Mouse (Mus musculus) large intestine, adult 2 months (tissue): ENCODE data around the gene Dph5. TPM values are rescaled to one million over a fixed set of nuclear protein-coding genes. Genes with fewer than 3 reads are reported as not detected.
"Not testable (repeated sequence)": the region's sequence is repeated elsewhere in the genome, so short reads cannot be mapped to it uniquely, and the experiment has no call there.

Experiments
- DNase-seq: peaks from one replicate; pipeline ENCODE4 v3.0.0-alpha.2; 2012; ENCODE audit warnings: low read depth, low spot score
- WGBS: fragments of 180-500 bp; shearing (Covaris S2); methylation state at CpG from one replicate; pipeline ENCODE4 v1.1.7; 2018; 5-methylcytosine and 5-hydroxymethylcytosine counted together
- polyA plus RNA-seq: library from polyadenylated mRNA; depleted of rRNA; stranded (reverse); fragments of >200 nt; gene quantifications from 2 replicates; pipeline ENCODE4 v1.2.3, GENCODE M21; 2012

Gene Dph5
- polyA plus RNA-seq, 1 experiment = 5.3 TPM

DNA sequence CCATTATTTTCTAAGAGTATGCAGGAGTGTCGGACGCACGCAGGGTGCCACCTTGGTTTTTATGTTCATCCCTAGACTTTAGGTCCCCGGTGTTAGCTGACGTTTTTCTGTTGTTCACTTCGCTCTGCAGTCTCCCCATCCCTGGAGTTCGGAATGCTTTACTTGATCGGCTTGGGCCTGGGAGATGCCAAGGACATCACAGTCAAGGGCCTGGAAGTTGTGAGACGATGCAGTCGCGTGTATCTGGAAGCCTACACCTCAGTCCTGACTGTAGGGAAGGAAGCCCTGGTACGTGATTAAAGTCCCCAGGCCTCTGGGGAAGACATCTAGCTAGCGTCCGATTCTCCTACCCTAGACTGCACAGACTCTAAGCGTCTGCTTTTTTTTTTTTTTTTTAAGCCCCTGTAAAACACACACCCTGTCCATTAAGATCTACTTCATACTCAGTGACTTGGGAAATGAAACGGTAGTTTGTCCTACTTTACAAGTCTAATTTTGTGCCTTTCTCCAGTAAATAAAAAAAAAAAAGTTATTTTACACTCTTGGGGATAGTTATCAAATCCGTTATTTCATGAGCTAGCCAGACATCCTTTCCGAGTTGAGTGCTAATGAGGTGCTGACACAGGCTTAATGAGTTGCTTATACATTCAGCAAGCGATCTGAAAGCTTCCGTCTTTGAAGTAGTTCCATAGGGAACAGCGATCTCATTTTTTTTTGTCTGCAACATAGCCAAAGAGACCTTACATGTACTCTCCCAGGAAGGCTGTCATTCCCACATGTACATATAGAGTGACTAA, 871 bp downstream of the Dph5 start:
- WGBS = under 1% methylated on average over 21 of the region's 21 CpGs
- DNase-seq = peak; percentile 6

DNA sequence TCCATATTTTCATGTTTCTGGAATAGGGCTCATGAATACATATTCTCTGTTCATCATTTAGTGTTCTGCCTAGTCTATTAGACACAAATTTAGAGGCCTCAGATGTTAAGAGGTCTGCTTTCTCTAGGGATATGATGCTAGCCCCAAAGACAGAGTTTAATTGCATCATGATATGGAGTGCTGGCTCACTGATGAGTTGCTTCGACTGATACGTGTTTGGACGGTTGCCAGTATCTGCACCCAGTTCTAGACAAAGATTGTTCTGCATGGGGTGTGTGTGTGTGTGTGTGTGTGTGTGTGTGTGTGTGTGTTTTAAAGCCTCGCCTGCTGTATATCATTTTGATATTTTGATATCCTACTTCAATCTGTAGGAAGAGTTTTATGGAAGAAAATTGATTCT, 4.7 kb downstream of the Dph5 start:
- WGBS = 59% methylated on average over 4 of the region's 4 CpGs

DNA sequence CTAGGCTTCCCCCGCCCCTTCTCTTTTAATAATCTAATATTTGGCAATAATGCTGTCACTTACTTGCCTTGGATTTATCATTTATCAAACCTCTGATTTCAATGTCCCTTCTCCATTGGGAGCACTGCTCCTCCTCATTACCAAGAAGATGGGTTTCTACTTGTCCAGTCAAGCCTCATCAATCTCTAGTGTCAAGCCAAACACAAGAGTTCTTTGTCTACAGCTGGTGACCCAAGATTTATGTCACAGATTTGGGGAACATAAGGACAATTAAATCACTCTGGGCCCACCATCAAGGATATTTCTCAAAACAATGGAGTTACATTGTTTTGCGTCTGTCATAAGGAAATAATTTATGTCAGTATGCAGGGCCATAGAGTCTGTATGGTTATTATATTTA, 5.5 kb downstream of the Dph5 start:
- DNase-seq = no peak
- 87% methylated on average over 2 of the region's 2 CpGs for WGBS

More for the DNA sequence above, 4.7 kb downstream of the Dph5 start:
- DNase-seq = no peak

DNA sequence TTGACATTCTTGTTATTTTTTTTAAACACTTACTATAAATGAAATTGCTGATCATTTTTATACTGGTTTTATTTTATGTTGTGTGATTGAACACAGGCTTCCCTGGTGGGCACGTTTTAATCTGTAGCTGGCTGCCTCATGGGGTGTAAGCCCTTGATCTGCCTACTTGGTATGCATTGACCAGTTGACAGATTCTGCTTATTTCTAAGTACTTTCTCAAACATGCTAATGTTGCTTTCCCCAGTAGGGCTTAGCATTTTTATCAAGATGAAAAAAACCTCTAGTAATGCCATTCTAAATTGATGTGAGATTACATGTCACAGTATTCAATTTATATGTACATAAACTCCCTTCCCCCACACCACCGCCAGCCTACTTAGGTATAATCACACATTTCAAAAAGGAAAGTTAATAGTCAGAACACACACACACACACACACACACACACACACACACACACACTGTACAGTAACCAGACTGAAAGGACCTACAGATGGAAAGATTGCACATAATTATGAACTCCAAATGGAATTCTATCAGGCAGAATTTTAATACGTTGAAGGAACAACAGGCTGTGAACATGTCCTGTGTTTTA, 10.8 kb downstream of the Dph5 start:
- no peak for DNase-seq

DNA sequence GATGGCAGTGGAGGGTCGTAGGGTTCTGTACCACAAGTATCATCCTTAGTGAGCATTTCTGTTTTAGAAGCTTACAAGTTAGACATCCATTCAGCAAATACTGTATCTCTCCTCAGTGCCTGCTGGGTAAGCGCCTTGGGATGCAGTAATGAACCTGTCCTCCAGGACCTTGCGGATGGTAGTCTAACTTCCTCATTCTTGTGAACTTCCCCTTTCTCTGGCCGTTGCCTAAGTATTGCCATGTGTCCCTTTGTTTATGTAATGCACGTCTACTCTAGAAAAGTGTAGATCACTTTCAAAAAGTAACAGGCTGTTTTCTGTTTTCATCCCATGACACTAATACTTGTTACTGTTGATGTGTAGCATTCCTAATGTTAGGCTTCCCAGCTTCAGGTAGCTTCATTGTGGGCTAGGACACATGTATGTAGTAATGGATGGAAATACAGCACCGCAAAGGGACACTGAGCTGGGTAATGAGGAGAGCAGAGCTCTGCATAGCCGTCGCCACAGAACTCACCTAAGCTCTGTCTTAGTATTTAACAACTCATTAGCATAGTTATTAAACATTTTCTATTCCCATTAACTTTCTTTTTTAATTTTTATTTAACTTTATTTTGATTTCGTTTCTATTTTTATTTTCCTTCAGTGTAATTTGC, 14.8 kb downstream of the Dph5 start:
- DNase-seq = no peak
- WGBS = 82% methylated on average over 9 of the region's 9 CpGs

More for the DNA sequence above, 10.8 kb downstream of the Dph5 start:
- WGBS = 86% methylated on average over 3 of the region's 3 CpGs

DNA sequence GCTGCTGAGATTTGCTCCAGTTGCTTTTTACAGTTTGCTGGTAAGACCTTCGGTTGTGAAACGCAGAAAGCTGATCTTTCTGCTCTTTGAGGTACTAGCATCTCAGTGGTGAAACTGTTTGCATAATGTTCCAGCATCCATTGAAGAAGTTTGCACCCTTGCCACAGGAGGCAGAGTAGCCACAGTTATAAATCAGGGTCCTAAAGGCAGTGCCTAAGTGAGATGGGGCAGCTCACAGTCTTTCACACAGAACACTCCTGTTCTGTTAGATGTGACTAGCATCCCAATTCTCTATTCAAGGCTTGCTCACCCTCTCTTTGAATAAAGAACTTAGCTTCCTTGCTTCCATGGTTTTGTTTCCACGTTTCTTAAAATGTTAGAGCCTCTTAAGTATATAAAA, 17.4 kb downstream of the Dph5 start:
- DNase-seq = no peak
- 95% methylated on average over 3 of the region's 3 CpGs for WGBS

DNA sequence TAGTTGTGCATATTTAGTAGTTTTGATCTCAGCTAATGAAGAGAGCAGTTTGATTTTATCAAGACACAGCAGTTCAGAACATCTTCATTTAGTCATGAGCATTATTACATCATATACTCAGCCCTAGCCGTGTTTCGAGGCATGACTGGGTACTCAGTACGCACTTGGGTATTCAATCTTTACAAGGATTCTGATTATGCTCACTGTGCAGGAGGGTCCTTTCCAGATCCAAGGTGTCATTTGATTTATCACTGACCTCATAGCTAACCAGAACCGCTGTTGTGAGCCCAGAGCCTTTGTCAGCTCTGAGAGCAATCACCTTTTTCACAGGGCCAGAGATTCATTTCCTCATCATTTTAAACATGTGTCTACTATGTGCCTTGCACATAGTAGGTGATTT, 17.9 kb downstream of the Dph5 start:
- DNase-seq = no peak
- WGBS = 96% methylated on average over 4 of the region's 4 CpGs

DNA sequence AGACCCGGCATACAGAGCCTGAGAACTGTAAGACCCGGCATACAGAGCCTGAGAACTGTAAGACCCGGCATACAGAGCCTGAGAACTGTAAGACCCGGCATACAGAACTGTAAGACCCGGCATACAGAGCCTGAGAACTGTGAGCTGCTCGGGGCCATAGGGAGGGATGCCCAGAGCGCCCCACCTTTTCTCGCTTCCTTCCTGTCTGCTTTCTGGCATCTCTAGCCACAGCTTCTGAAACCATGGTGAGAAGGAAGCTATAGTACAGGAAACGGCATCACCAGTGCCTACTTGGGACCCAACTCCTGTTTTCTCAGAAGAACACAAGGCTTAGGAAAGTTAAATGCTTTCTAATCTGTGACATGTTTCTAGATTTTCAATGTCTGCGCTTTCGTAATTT, 19.8 kb downstream of the Dph5 start:
- DNase-seq = not testable (repeated sequence)
- 97% methylated on average over 11 of the region's 11 CpGs for WGBS

DNA sequence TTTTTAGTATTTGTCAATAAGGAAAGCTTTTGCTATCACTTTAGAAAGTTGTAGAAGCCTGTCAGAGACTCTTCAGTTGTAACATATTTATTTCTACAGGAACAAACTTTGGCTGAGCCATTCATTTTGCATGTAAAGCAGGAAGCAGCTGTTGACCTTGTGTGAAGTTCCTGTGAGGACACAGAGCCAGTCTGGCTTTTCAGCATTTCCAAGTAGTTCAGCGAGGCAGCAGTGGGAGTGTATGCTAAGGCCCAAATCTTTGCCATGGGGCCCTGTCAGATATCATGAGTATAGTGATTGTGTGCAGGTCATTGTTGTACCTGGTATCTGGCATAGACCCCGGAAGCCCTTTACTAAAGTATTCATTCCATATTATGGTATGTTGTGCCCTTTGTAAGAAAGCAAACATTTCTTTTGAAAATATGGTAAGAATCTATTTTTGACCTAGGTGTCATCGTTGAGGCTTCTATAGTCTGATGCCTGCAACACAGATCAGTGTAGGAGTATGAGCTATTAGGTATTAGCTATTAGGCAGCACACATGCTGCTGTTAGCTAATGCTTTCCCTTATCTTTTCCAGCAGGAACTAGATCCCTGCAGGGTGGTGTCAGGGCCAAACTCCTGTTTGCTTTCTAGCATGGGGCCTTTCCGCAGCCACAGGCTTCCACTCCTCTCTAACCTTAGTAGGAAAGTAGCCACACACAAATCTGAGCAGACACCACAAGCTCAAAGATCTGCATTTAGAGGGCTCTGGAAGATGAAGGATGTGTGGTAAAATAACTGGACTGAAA, 37.0 kb downstream of the Dph5 start:
- 82% methylated on average over 4 of the region's 4 CpGs for WGBS
- no peak for DNase-seq

DNA sequence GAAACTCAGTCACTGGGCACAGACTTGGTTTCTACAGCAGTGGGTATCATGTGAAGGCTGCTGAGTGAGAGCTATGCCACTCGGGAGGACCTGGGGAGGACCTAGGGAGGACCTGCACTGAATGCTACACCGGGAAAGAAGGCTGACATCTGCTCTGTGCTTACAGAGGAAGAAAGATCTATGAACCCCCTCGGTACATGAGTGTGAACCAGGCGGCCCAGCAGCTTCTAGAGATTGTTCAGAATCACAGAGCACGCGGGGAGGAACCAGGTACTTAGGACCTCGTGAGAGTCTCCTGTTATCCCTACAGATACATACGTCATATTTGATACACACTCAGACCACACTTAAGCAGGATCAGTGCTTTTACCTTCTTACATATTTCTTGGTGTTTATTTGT, 38.9 kb downstream of the Dph5 start:
- WGBS = 92% methylated on average over 8 of the region's 8 CpGs
- no peak for DNase-seq

DNA sequence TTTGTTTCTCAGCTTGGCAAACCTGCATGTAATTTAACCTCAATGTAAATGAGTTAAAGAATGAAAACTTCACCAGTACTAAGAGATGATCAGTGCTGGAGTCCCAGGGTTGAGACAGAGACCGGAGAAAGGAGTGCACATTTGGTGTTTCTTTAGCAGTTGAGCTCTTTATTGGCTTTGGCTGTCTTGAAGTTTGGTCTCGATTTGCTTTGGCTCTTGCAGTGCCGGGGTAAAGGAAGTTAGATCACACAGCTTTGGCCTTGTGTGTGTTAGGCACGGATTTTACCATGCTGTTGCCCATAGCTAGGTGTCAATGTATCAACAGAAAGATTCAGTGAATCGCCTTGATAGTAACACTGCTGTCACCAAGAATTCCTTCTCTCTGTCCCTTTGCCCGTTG, 44.1 kb downstream of the Dph5 start:
- no peak for DNase-seq
- WGBS = 92% methylated on average over 6 of the region's 6 CpGs

DNA sequence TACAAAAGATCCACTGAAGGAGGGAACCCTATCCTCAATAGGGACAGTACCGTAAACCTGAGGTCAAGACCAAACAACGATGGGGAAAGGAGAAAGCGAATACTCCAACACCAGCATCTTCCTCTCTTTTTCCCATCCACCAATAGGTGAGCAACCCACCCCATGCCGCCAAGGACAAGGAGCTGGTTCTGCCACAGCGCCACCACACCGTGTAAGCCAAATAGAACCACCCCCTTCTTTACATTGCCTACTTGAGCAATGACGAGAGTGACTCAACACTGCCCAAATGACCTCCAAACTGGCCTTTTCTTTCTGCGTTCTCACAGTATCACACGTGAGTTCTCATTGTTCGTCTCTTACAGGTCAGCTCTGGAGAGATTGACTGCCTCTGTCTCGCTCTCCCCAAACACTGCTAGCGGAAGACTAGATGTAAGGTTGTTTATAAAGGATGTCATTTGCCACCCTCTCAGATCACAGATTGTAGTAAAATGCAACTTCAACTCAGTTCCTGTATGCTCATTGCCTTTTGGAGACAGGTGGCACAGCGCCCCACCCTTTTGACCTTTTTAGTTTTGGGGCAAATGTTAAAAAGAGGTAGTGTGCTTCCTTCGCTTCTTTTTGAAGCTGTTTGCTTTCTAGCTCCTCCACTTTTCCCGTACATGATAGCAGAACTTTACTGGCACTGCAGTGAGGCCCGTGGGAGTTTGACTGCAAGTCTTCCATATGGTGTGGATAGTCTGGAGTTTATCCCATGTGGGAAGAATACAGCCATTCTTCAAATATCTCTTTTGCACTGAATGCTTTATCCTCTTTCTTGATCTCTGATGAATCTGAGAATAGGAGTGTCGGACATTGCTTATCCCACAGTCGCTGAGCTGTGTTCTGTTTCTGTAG, 45.9 kb downstream of the Dph5 start:
- 86% methylated on average over 18 of the region's 18 CpGs for WGBS
- DNase-seq = no peak

DNA sequence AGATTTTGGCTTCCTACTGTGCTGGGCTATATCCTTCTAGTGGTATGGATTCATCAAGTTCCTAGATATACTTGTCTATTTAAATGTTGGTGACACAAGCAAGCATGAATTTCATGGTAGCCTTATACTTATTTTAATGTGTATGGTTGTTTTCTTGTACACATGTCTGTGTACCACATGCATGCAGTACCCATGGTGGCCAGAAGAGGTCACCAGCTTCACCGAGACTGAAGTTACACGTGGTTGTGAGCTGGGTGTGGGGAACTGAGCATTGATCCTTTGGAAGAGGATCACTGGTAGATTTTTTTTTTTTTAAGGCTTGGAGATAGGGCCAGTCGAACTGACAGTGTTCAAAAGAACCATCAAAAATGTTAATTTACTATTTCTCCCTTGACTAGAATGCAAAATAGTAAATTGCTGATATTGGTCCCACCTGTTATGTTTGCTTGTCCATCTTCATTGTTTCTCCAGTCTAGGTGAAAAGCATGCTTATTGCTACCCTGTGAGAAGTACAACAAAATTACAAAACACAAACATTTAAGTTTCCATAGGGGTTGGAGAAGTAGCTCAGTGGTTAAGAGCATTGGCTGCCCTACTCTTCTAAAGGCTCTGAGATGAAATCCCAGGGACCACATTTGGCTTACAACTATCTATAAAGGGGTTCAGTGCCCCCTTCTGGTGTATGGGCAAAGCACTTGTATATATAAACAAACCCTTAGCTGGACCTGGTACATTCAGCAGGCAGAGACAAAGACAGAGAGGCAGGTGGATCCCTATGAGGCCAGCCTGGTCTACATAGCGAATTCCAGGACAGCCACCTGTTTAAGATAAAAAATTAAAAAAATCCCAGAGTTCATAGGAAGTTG, 49.3 kb downstream of the Dph5 start:
- 50% methylated on average over 4 of the region's 4 CpGs for WGBS
- no peak for DNase-seq

DNA sequence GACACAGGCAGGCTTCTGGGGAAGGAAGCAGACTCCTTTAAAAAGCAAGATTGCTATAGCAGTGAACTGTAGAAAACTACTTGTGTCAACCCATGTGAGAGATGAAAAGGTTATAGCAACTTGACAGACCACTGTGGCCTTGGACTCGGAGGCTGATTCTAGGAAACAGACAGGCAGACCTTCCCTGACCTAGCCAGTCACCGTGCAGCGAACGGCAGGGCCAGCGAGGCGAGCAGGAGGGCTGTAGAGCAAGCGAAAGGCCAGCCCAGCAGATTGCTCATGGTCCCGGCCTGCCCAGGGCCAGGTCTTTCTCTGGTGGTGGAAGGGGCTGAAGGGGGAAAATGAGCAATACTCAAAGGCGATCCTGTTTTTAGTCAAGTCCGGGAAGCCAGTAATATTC, 50.2 kb downstream of the Dph5 start:
- no peak for DNase-seq
- WGBS = 90% methylated on average over 10 of the region's 10 CpGs

DNA sequence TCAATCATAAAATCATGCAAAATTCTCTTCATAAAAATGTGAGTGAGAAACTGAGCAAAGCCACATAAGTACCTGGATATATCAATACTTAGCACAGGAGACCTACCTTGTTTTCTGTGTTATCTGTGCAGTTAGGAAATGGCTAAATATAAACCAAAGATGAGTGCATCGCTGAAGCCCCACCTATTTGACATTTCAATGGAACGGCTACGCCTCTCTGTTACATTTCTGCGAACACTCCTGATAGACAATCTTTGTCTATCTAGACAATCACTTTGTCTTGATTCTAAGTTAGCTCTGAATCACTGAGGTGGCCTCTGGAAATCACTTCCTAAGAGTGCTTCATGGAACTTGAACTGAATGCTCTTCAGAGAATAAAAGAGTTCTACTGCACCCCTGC, 52.9 kb downstream of the Dph5 start:
- DNase-seq = no peak
- 89% methylated on average over 4 of the region's 4 CpGs for WGBS

DNA sequence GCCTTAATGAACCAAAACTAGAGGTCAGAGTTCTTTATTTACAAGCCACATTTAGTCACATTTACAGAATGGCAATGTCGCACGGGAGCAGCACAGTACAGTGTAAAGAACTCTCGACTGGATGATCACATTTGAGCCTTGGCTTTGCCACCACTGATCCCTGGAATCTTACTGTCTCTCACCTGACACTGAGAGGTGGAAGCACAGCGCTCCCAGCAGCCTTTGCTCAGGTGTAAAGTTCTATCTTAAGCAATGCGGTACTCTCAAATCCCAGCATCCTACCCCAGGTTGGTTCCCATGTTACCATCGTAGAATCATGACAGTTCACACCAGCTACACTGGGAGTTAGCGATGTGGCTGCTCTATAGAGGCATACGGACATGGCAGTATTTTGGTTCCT, 53.8 kb downstream of the Dph5 start:
- no peak for DNase-seq
- 95% methylated on average over 8 of the region's 8 CpGs for WGBS

DNA sequence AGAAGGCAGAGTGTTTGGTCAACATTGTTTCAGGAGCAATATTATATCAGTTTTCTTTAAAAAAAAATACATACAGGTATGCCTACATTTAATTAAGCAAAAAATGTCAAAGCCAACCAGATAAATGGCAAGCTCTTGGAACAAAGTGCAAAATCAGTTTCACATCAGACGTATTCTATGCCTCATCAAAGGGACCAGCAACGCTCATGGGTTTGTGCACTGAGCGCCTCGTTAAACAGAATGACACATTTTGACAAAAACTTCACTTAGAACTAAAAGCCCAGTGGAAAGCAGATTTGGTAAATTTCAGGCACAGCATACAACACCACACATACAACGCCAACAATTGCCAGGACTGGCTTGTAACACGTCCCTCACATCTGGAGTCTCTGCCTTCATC, 56.7 kb downstream of the Dph5 start:
- 93% methylated on average over 6 of the region's 6 CpGs for WGBS
- no peak for DNase-seq

DNA sequence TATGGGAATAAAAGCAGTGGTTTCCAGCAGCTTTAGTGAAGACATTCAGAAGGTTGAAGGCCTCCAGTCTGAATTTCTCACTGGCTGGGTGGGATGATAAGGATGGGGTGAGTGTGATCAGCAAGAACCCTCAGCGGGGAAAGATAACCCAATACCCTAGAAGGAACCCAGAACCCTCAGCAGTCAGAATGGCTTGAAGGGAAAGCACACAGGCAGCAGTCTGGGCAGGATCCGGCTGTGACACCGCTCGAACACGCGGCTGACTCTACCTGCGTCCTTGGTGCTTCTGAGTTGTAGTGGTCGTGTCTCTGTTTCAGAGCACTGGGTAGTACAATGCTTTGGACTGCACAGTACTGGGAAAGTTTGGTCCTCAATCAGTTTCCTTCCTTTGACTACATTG, 58.6 kb downstream of the Dph5 start:
- WGBS = 94% methylated on average over 8 of the region's 8 CpGs
- no peak for DNase-seq
